Mouse (Mus musculus): ENCODE measurements around the gene Rxylt1. TPM values are rescaled to one million over a fixed set of nuclear protein-coding genes. Genes with fewer than 3 reads are reported as not detected.

Rxylt1 gene
- polyA plus RNA-seq, 1 experiment from 2014 or later, result 34.7 TPM

- Histone ChIP-seq H3K4me3 (no peak overlapping the region), H3K4me1 (peaks cover 5% of the 10 kb centered on the region; the same call in 1 of the 2 replicates), H3K27ac (replicated peaks) (no peak overlapping the region), H3K27me3 (ENCODE audit: low read depth, poor library complexity, severe bottlenecking) (no peaks in the 10 kb centered on the region), H3K36me3 (peaks cover 54% of the 10 kb centered on the region), H3K9me3 (replicated peaks) (peaks cover 9% of the 10 kb centered on the region; the same call in 1 of the 2 replicates)
- no peak for DNase-seq (ENCODE audit: low spot score)
- 67% methylated on average over 3 of the region's 3 CpGs for WGBS
Observed at GRCm38 (mm10) chr10:122038554-122038953, 58.6 kb downstream of the Rxylt1 start.

- 81% methylated on average over 5 of the region's 5 CpGs for WGBS
- Histone ChIP-seq H3K9me3 (replicated peaks) (0 out of 2 replicates have a peak, but pooled peaks cover 15% of the 10 kb centered on the region), H3K27ac (replicated peaks) (no peak overlapping the region)
Observed at GRCm38 (mm10) chr10:122033271-122033670, 63.9 kb downstream of the Rxylt1 start.

GRCm38 (mm10) chr10:122030420-122030819 lies 66.8 kb downstream of the Rxylt1 start:
- H3K9me3 ChIP-seq (replicated peaks), result peaks cover 11% of the 10 kb centered on the region; the same call in 1 of the 2 replicates
- no peak overlapping the region for H3K27ac ChIP-seq (replicated peaks)
- no peaks in the 10 kb centered on the region for H3K27me3 ChIP-seq (ENCODE audit: low read depth, poor library complexity, severe bottlenecking)
- H3K4me1 ChIP-seq, result no peaks in the 10 kb centered on the region
- 89% methylated on average over 5 of the region's 5 CpGs for WGBS
- peaks cover 22% of the 10 kb centered on the region for H3K36me3 ChIP-seq
- H3K4me3 ChIP-seq, result no peak overlapping the region
- no peak for DNase-seq (ENCODE audit: low spot score)

More at GRCm38 (mm10) chr10:122033271-122033670, 63.9 kb downstream of the Rxylt1 start:
- Histone ChIP-seq H3K4me1 (no peaks in the 10 kb centered on the region), H3K27me3 (ENCODE audit: low read depth, poor library complexity, severe bottlenecking) (no peaks in the 10 kb centered on the region), H3K36me3 (peaks cover 32% of the 10 kb centered on the region), H3K4me3 (no peak overlapping the region)
- no peak for DNase-seq (ENCODE audit: low spot score)

- Histone ChIP-seq H3K36me3 (peaks cover 28% of the 10 kb centered on the region), H3K27me3 (ENCODE audit: low read depth, poor library complexity, severe bottlenecking) (no peaks in the 10 kb centered on the region), H3K4me1 (no peaks in the 10 kb centered on the region), H3K4me3 (no peak overlapping the region), H3K9me3 (replicated peaks) (peaks cover 16% of the 10 kb centered on the region; the same call in 1 of the 2 replicates), H3K27ac (replicated peaks) (no peak overlapping the region)
- 87% methylated on average over 7 of the region's 7 CpGs for WGBS
- DNase-seq (ENCODE audit: low spot score), result no peak
Observed at GRCm38 (mm10) chr10:122029738-122030137, 67.4 kb downstream of the Rxylt1 start.

Other genes with a start within 250 kb of the Rxylt1 start
- gene Srgap1, start 50.1 kb downstream of the Rxylt1 start, polyA plus RNA-seq (2016; fragmentation: Nextera tagmentation; extraction: Ambion mirVana), result 11.5 and 12.4 TPM in 2 replicates

All from midbrain, embryonic 10.5 days (tissue).